ENCODE assay signal across 7 mouse cellular contexts in genomic region chr7:43489631-43490125, GRCm38 (mm10). TPM values are rescaled to one million over a fixed set of nuclear protein-coding genes. Genes with fewer than 3 reads are reported as not detected.
DNase-seq lines count a peak whose midpoint lies in the region; ATAC-seq lines count a peak whose summit lies in the region.

TSS of gene Iglon5 (minus strand) at chr7:43490075.

- intact Hi-C loops in left cerebral cortex, postnatal 10 days (cut with DNase I) = loop anchor here (10.0 kb wide), 1 partner anchor 205 kb away; no protein-coding TSS in a partner anchor

- peak within 1 kb of the TSS; percentile 62 for H3K9ac ChIP-seq in lung, embryonic 16.5 days (ENCODE audit: low read length)
- H3K9ac ChIP-seq in neural tube, embryonic 13.5 days = peak within 1 kb of the TSS; percentile 94

- no peak for DNase-seq in lung, postnatal 36 days
- peak; percentile 29 for DNase-seq in forebrain, embryonic 10.5 days (ENCODE audit: extremely low spot score, low spot score)
- DNase-seq in left cerebral cortex, postnatal 10 days (ENCODE audit: extremely low spot score in 1 of 2, low spot score in 2 of 2) = peak in 1 of 2 experiments; percentile 58
- DNase-seq in gastrocnemius, adult 18-20 months (ENCODE audit: low spot score) = no peak
- DNase-seq in urinary bladder, adult 18-20 months (ENCODE audit: low spot score in 2 of 2) = no peak

- H3K4me2 ChIP-seq in lung, embryonic 16.5 days (ENCODE audit: low read depth, low read length) = peak within 1 kb of the TSS; percentile 75
- H3K4me2 ChIP-seq in neural tube, embryonic 13.5 days = peak within 1 kb of the TSS; percentile 61

- no peaks in the 10 kb centered on the region for H3K36me3 ChIP-seq in lung, embryonic 16.5 days (ENCODE audit: control insufficient read depth, insufficient read depth, low read length)
- no peaks in the 10 kb centered on the region for H3K36me3 ChIP-seq in forebrain, embryonic 10.5 days (replicated peaks)
- no peaks in the 10 kb centered on the region for H3K36me3 ChIP-seq in neural tube, embryonic 13.5 days

- H3K27me3 ChIP-seq in lung, embryonic 16.5 days (ENCODE audit: control insufficient read depth, insufficient read depth, low read depth, low read length) = peaks cover 6% of the 10 kb centered on the region; the same call in 1 of the 2 replicates
- H3K27me3 ChIP-seq in forebrain, embryonic 10.5 days (ENCODE audit: poor library complexity, severe bottlenecking) = peaks cover 27% of the 10 kb centered on the region
- H3K27me3 ChIP-seq in neural tube, embryonic 13.5 days = peaks cover 15% of the 10 kb centered on the region

- H3K9me3 ChIP-seq in lung, embryonic 16.5 days (ENCODE audit: control insufficient read depth, low read length) = no peaks in the 10 kb centered on the region
- H3K9me3 ChIP-seq in forebrain, embryonic 10.5 days = no peaks in the 10 kb centered on the region
- no peaks in the 10 kb centered on the region for H3K9me3 ChIP-seq in neural tube, embryonic 13.5 days

- H3K4me3 ChIP-seq in lung, embryonic 16.5 days (ENCODE audit: low read length) = peak within 1 kb of the TSS; percentile 50
- H3K4me3 ChIP-seq in forebrain, embryonic 10.5 days = peak within 1 kb of the TSS; percentile 79
- peak within 1 kb of the TSS; percentile 72 for H3K4me3 ChIP-seq in neural tube, embryonic 13.5 days

- H3K27ac ChIP-seq in lung, embryonic 16.5 days (ENCODE audit: low read length) = no peak within 1 kb of the TSS
- H3K27ac ChIP-seq in forebrain, embryonic 10.5 days = peak within 1 kb of the TSS; percentile 92
- H3K27ac ChIP-seq in neural tube, embryonic 13.5 days (replicated peaks) = peak within 1 kb of the TSS; percentile 88

- peaks cover 2% of the 10 kb centered on the region; the same call in 1 of the 2 replicates for H3K4me1 ChIP-seq in lung, embryonic 16.5 days (replicated peaks; ENCODE audit: control insufficient read depth, insufficient read depth, low read length)
- peaks cover 25% of the 10 kb centered on the region for H3K4me1 ChIP-seq in forebrain, embryonic 10.5 days
- peaks cover 18% of the 10 kb centered on the region for H3K4me1 ChIP-seq in neural tube, embryonic 13.5 days (replicated peaks)

- peak; percentile 34; the same call in 1 of the 2 replicates for ATAC-seq in lung, embryonic 16.5 days (ENCODE audit: low read depth)
- ATAC-seq in neural tube, embryonic 13.5 days (ENCODE audit: low read depth) = peak; percentile 72

- 3% methylated on average over 14 of the region's 41 CpGs for WGBS in lung, embryonic 16.5 days
- WGBS in forebrain, embryonic 10.5 days = 2% methylated on average over 26 of the region's 41 CpGs
- WGBS in neural tube, embryonic 13.5 days = 1% methylated on average over 25 of the region's 41 CpGs

RNA-seq across cellular contexts. Expression of gene Iglon5, which starts in this region (rescaled TPM):
- polyA plus RNA-seq in lung, embryonic 16.5 days (2015; fragmentation: Nextera tagmentation; extraction: Ambion mirVana) = 0.15 and 0.38 TPM in 2 replicates
- polyA plus RNA-seq in forebrain, embryonic 10.5 days (2016; fragmentation: Nextera tagmentation; extraction: Ambion mirVana) = 0.80 and 1.1 TPM in 2 replicates
- total RNA-seq in left cerebral cortex, postnatal 10 days (2021) = 10 to 100 TPM; 46.4 to 47.7 TPM
- polyA plus RNA-seq in neural tube, embryonic 13.5 days (2015; fragmentation: Nextera tagmentation; extraction: Ambion mirVana) = 8.6 TPM in 2 replicates
- under 1 TPM; 0.19 to 0.39 TPM for total RNA-seq in gastrocnemius, adult 18-20 months (2021)

Comparison
In these comparisons a context has a peak if more than half of its experiments do, and no peak if none do; other contexts are left out.
1. RNA of gene Iglon5 (total RNA-seq): 46.4 to 47.7 TPM in left cerebral cortex, postnatal 10 days; 0.19 to 0.39 TPM in gastrocnemius, adult 18-20 months; every median in the first group is over 10 times any median in the second.
2. Peak in ATAC-seq, H3K4me3 ChIP-seq, H3K9ac ChIP-seq and H3K4me2 ChIP-seq in lung, embryonic 16.5 days; RNA of the gene not detected or under 1 TPM.
3. Peak in every context shown above with its lines, with median percentiles within 50 percentile points of each other: H3K4me3 ChIP-seq.